Mouse (Mus musculus) neural tube, embryonic 13.5 days (tissue): Measurements from ENCODE around the gene Tef. TPM values are rescaled to one million over a fixed set of nuclear protein-coding genes. Genes with fewer than 3 reads are reported as not detected.

Source experiments
- ATAC-seq: fragments of 200-750 bp; cut with Nextera tagmentation; 2 replicates; pipeline ENCODE4 v1.8.0; 2017; ENCODE audit warnings: low read depth, mild to moderate bottlenecking, moderate TSS enrichment, moderate library complexity
- H3K27ac ChIP-seq: fragments of 300-500 bp; sonication (generic); replicated peaks from 2 replicates; pipeline ENCODE4 v1.5.1; 2015; ENCODE audit warnings: moderate library complexity, mild to moderate bottlenecking, inconsistent platforms
- H3K27me3 ChIP-seq: fragments of 300-500 bp; sonication (generic); 2 replicates; pipeline ENCODE4 v1.6.1; 2015; ENCODE audit warnings: mild to moderate bottlenecking, inconsistent platforms
- H3K36me3 ChIP-seq: fragments of 300-500 bp; sonication (generic); 2 replicates; pipeline ENCODE4 v1.6.1; 2015; ENCODE audit warnings: mild to moderate bottlenecking, inconsistent platforms
- H3K4me1 ChIP-seq: fragments of 300-500 bp; sonication (generic); replicated peaks from 2 replicates; pipeline ENCODE4 v1.6.1; 2015; ENCODE audit warnings: inconsistent platforms
- H3K4me2 ChIP-seq: fragments of 300-500 bp; sonication (generic); 2 replicates; pipeline ENCODE4 v1.6.1; 2015; ENCODE audit warnings: inconsistent platforms, mild to moderate bottlenecking, moderate library complexity
- H3K4me3 ChIP-seq: fragments of 300-500 bp; sonication (generic); 2 replicates; pipeline ENCODE4 v1.5.1; 2015; ENCODE audit warnings: mild to moderate bottlenecking, inconsistent platforms
- H3K9ac ChIP-seq: fragments of 300-500 bp; sonication (generic); 2 replicates; pipeline ENCODE4 v1.6.1; 2015; ENCODE audit warnings: moderate library complexity, mild to moderate bottlenecking, inconsistent platforms
- H3K9me3 ChIP-seq: fragments of 300-500 bp; sonication (generic); 2 replicates; pipeline ENCODE4 v1.6.1; 2016; ENCODE audit warnings: inconsistent platforms
- WGBS: fragments of 180-500 bp; shearing (Covaris S2); methylation state at CpG from one replicate; pipeline ENCODE4 v1.1.7; 2015; 5-methylcytosine and 5-hydroxymethylcytosine counted together
- polyA plus RNA-seq: library from polyadenylated mRNA; unstranded; fragments of >200 nt; fragmentation: Nextera tagmentation; extraction: Ambion mirVana; gene quantifications from 2 replicates; pipeline ENCODE4 v1.2.1, GENCODE M21; 2015

Gene Tef
- 20.6 and 21.4 TPM in 2 replicates for polyA plus RNA-seq

- peak within 1 kb of the TSS; percentile 57 for H3K4me2 ChIP-seq
- peak; percentile 96 for ATAC-seq
- H3K9ac ChIP-seq: peak within 1 kb of the TSS; percentile 61
- peak within 1 kb of the TSS; percentile 64 for H3K27ac ChIP-seq
- H3K9me3 ChIP-seq: no peaks in the 10 kb centered on the region
- 0 out of 2 replicates have a peak, but pooled peaks cover 6% of the 10 kb centered on the region for H3K27me3 ChIP-seq
- peaks cover 38% of the 10 kb centered on the region for H3K4me1 ChIP-seq
- 30% methylated on average over 19 of the region's 19 CpGs for WGBS
- peak within 1 kb of the TSS; percentile 29 for H3K4me3 ChIP-seq
- H3K36me3 ChIP-seq: no peaks in the 10 kb centered on the region
These were observed at the start of gene Tef for GRCm38 (mm10) chr15:81802001-81802890. Gene Tef, plus strand, starts transcription at chr15:81802421.

- H3K27ac ChIP-seq: no peak overlapping the region
- H3K4me2 ChIP-seq: no peak overlapping the region
- ATAC-seq: no peak
- H3K9ac ChIP-seq: no peak overlapping the region
- H3K4me3 ChIP-seq: no peak overlapping the region
- 94% methylated on average over 9 of the region's 9 CpGs for WGBS
- H3K27me3 ChIP-seq: no peaks in the 10 kb centered on the region
- no peaks in the 10 kb centered on the region for H3K9me3 ChIP-seq
- H3K4me1 ChIP-seq: peaks cover 24% of the 10 kb centered on the region
- peaks cover 17% of the 10 kb centered on the region; the same call in 1 of the 2 replicates for H3K36me3 ChIP-seq
These were observed 48.6 kb upstream of the Tef start for GRCm38 (mm10) chr15:81753669-81754068.

- no peak overlapping the region for H3K9ac ChIP-seq
- no peak overlapping the region for H3K4me3 ChIP-seq
- peaks cover 11% of the 10 kb centered on the region for H3K4me1 ChIP-seq
- no peaks in the 10 kb centered on the region for H3K27me3 ChIP-seq
- no peak overlapping the region for H3K27ac ChIP-seq
- no peaks in the 10 kb centered on the region for H3K9me3 ChIP-seq
- no peak overlapping the region for H3K4me2 ChIP-seq
- WGBS: 73% methylated on average over 5 of the region's 5 CpGs
- H3K36me3 ChIP-seq: peaks cover 11% of the 10 kb centered on the region; the same call in 1 of the 2 replicates
- ATAC-seq: no peak
These were observed 43.5 kb upstream of the Tef start for GRCm38 (mm10) chr15:81758701-81759100.

GRCm38 (mm10) chr15:81759542-81759941 lies 42.7 kb upstream of the Tef start:
- H3K27me3 ChIP-seq: no peaks in the 10 kb centered on the region
- H3K9ac ChIP-seq: no peak overlapping the region
- no peak overlapping the region for H3K4me2 ChIP-seq
- no peak overlapping the region for H3K4me3 ChIP-seq
- ATAC-seq: no peak
- 96% methylated on average over 3 of the region's 3 CpGs for WGBS
- H3K9me3 ChIP-seq: no peaks in the 10 kb centered on the region
- no peak overlapping the region for H3K27ac ChIP-seq
- H3K4me1 ChIP-seq: peaks cover 11% of the 10 kb centered on the region
- peaks cover 10% of the 10 kb centered on the region; the same call in 1 of the 2 replicates for H3K36me3 ChIP-seq

- H3K9me3 ChIP-seq: no peaks in the 10 kb centered on the region
- WGBS: 96% methylated on average over 5 of the region's 5 CpGs
- no peak for ATAC-seq
- no peak overlapping the region for H3K4me2 ChIP-seq
- peaks cover 5% of the 10 kb centered on the region; the same call in 1 of the 2 replicates for H3K36me3 ChIP-seq
- H3K27ac ChIP-seq: no peak overlapping the region
- H3K4me3 ChIP-seq: no peak overlapping the region
- H3K4me1 ChIP-seq: peaks cover 11% of the 10 kb centered on the region
- no peak overlapping the region for H3K9ac ChIP-seq
- H3K27me3 ChIP-seq: no peaks in the 10 kb centered on the region
These were observed 41.7 kb upstream of the Tef start for GRCm38 (mm10) chr15:81760361-81761079.

GRCm38 (mm10) chr15:81761381-81761780 lies 40.8 kb upstream of the Tef start:
- peaks cover 11% of the 10 kb centered on the region for H3K4me1 ChIP-seq
- no peaks in the 10 kb centered on the region for H3K36me3 ChIP-seq
- 88% methylated on average over 7 of the region's 7 CpGs for WGBS
- no peak overlapping the region for H3K27ac ChIP-seq
- H3K4me3 ChIP-seq: no peak overlapping the region
- no peak overlapping the region for H3K4me2 ChIP-seq
- no peak overlapping the region for H3K9ac ChIP-seq
- H3K9me3 ChIP-seq: no peaks in the 10 kb centered on the region
- H3K27me3 ChIP-seq: no peaks in the 10 kb centered on the region
- no peak for ATAC-seq

GRCm38 (mm10) chr15:81761959-81762358 lies 40.3 kb upstream of the Tef start:
- no peaks in the 10 kb centered on the region for H3K9me3 ChIP-seq
- peaks cover 11% of the 10 kb centered on the region for H3K4me1 ChIP-seq
- 90% methylated on average over 3 of the region's 3 CpGs for WGBS
- H3K27me3 ChIP-seq: no peaks in the 10 kb centered on the region
- H3K4me2 ChIP-seq: no peak overlapping the region
- no peak for ATAC-seq
- no peak overlapping the region for H3K9ac ChIP-seq
- no peaks in the 10 kb centered on the region for H3K36me3 ChIP-seq
- no peak overlapping the region for H3K27ac ChIP-seq
- no peak overlapping the region for H3K4me3 ChIP-seq

- no peak overlapping the region for H3K27ac ChIP-seq
- 0 out of 2 replicates have a peak, but pooled peaks cover 4% of the 10 kb centered on the region for H3K4me1 ChIP-seq
- 84% methylated on average over 6 of the region's 6 CpGs for WGBS
- H3K9me3 ChIP-seq: no peaks in the 10 kb centered on the region
- no peaks in the 10 kb centered on the region for H3K27me3 ChIP-seq
- no peak overlapping the region for H3K9ac ChIP-seq
- peaks cover 20% of the 10 kb centered on the region for H3K36me3 ChIP-seq
- H3K4me2 ChIP-seq: no peak overlapping the region
- H3K4me3 ChIP-seq: no peak overlapping the region
- no peak for ATAC-seq
These were observed 37.6 kb upstream of the Tef start for GRCm38 (mm10) chr15:81764573-81764972.

- Histone ChIP-seq H3K4me1 (no peaks in the 10 kb centered on the region), H3K4me3 (no peak overlapping the region), H3K4me2 (no peak overlapping the region), H3K9ac (no peak overlapping the region), H3K27me3 (no peaks in the 10 kb centered on the region), H3K9me3 (no peaks in the 10 kb centered on the region), H3K27ac (no peak overlapping the region), H3K36me3 (peaks cover 30% of the 10 kb centered on the region)
- no peak for ATAC-seq
- WGBS: 81% methylated on average over 9 of the region's 9 CpGs
These were observed 36.6 kb upstream of the Tef start for GRCm38 (mm10) chr15:81765651-81766050.

GRCm38 (mm10) chr15:81766439-81766838 lies 35.8 kb upstream of the Tef start:
- H3K9me3 ChIP-seq: no peaks in the 10 kb centered on the region
- H3K36me3 ChIP-seq: peaks cover 36% of the 10 kb centered on the region
- no peaks in the 10 kb centered on the region for H3K4me1 ChIP-seq
- H3K9ac ChIP-seq: no peak overlapping the region
- H3K4me2 ChIP-seq: no peak overlapping the region
- no peak overlapping the region for H3K4me3 ChIP-seq
- no peak for ATAC-seq
- WGBS: 90% methylated on average over 5 of the region's 5 CpGs
- H3K27me3 ChIP-seq: no peaks in the 10 kb centered on the region
- H3K27ac ChIP-seq: no peak overlapping the region

- no peak; the same call in 1 of the 2 replicates for ATAC-seq
- Histone ChIP-seq H3K4me1 (no peaks in the 10 kb centered on the region), H3K9me3 (no peaks in the 10 kb centered on the region), H3K36me3 (peaks cover 62% of the 10 kb centered on the region), H3K27ac (no peak overlapping the region), H3K4me3 (no peak overlapping the region), H3K4me2 (no peak overlapping the region), H3K27me3 (no peaks in the 10 kb centered on the region), H3K9ac (no peak overlapping the region)
- 57% methylated on average over 13 of the region's 13 CpGs for WGBS
These were observed 33.2 kb upstream of the Tef start for GRCm38 (mm10) chr15:81769037-81769436.

- Histone ChIP-seq H3K4me2 (no peak overlapping the region), H3K9me3 (no peaks in the 10 kb centered on the region), H3K9ac (no peak overlapping the region), H3K4me1 (no peaks in the 10 kb centered on the region), H3K36me3 (peaks cover 98% of the 10 kb centered on the region), H3K27ac (no peak overlapping the region), H3K27me3 (no peaks in the 10 kb centered on the region), H3K4me3 (no peak overlapping the region)
- 86% methylated on average over 20 of the region's 20 CpGs for WGBS
- no peak for ATAC-seq
These were observed 29.6 kb upstream of the Tef start for GRCm38 (mm10) chr15:81772431-81773120.
